ENCODE assay signal across 17 mouse cellular contexts in the genomic region with DNA sequence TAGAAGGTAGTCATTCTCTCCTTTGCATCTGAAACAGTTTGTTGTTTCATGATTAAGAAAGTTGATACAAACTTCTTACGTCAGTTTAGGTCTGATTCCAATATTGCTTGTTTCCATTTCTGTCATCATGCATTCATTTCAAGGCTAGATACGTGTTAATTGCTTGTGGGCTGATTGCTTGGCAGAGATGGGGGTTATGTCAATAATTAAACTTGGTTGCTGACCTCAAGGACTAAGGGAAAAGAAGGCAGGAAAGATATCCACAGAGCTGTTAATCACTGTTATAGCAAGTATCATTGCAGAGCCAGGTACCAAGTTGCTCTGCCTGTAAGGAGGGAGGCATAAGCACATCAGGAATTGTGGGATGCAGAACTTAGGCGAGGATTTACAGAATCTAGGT.
"Had no signal": no experiment of that assay in that cellular context is flagged by ENCODE, and none has a peak within 500 bp of the region (broad histone marks: within the 10 kb centered on the region; RNA-seq: fewer than 3 reads in every experiment).

No protein-coding gene starts in this region.

- H3K4me2 ChIP-seq: lung, embryonic 15.5 days; midbrain, embryonic 11.5 days; midbrain, embryonic 13.5 days; midbrain, embryonic 15.5 days; neural tube, embryonic 12.5 days; stomach, embryonic 15.5 days had no signal

- ATAC-seq: lung, postnatal 0 days; midbrain, embryonic 13.5 days; midbrain, embryonic 15.5 days had no signal

- H3K27ac ChIP-seq: lung, embryonic 15.5 days; macrophage; midbrain, embryonic 13.5 days; midbrain, embryonic 15.5 days; neural tube, embryonic 12.5 days; stomach, embryonic 15.5 days; stomach, postnatal 0 days had no signal

- H3K36me3 ChIP-seq: lung, embryonic 15.5 days; midbrain, embryonic 13.5 days; midbrain, embryonic 15.5 days; neural tube, embryonic 12.5 days; stomach, embryonic 15.5 days had no signal

- H3K4me3 ChIP-seq: lung, embryonic 15.5 days; megakaryocyte, embryonic 14.5 days; midbrain, embryonic 13.5 days; midbrain, embryonic 15.5 days; neural tube, embryonic 12.5 days; stomach, embryonic 15.5 days had no signal

- H3K4me1 ChIP-seq: lung, embryonic 15.5 days; megakaryocyte, embryonic 14.5 days; midbrain, embryonic 13.5 days; midbrain, embryonic 15.5 days; neural tube, embryonic 12.5 days; stomach, embryonic 15.5 days had no signal

- H3K9me3 ChIP-seq: lung, embryonic 15.5 days; midbrain, embryonic 13.5 days; midbrain, embryonic 15.5 days; neural tube, embryonic 12.5 days; stomach, embryonic 15.5 days had no signal

- DNase-seq: lung, adult 2 months; lung, postnatal 14 days; lung, postnatal 36 days; right cerebral cortex, postnatal 14 days; thymus, adult 2 months; thymus, postnatal 25 days; thymus, postnatal 4 days had no signal

- H3K9ac ChIP-seq: lung, embryonic 15.5 days; midbrain, embryonic 13.5 days; midbrain, embryonic 15.5 days; neural tube, embryonic 12.5 days; stomach, embryonic 15.5 days had no signal

- H3K27me3 ChIP-seq: lung, embryonic 15.5 days; megakaryocyte, embryonic 14.5 days; midbrain, embryonic 13.5 days; midbrain, embryonic 15.5 days; neural tube, embryonic 12.5 days; stomach, embryonic 15.5 days had no signal
